Mouse (Mus musculus) neural tube, embryonic 12.5 days (tissue): ENCODE data around the gene Gm10337. TPM values are rescaled to one million over a fixed set of nuclear protein-coding genes. Genes with fewer than 3 reads are reported as not detected.

ENCODE experiments used
- ATAC-seq: fragments of 200-750 bp; cut with Nextera tagmentation; 2 replicates; pipeline ENCODE4 v1.8.0; 2017; ENCODE audit warnings: low read depth, mild to moderate bottlenecking, moderate TSS enrichment, moderate library complexity; ENCODE audit not compliant: low FRiP score
- H3K27ac ChIP-seq: fragments of 300-500 bp; sonication (generic); 2 replicates; pipeline ENCODE4 v1.5.1; 2016
- H3K27me3 ChIP-seq: fragments of 300-500 bp; sonication (generic); replicated peaks from 2 replicates; pipeline ENCODE4 v1.6.1; 2016; ENCODE audit warnings: mild to moderate bottlenecking
- H3K36me3 ChIP-seq: fragments of 300-500 bp; sonication (generic); 2 replicates; pipeline ENCODE4 v1.6.1; 2016; ENCODE audit warnings: mild to moderate bottlenecking
- H3K4me1 ChIP-seq: fragments of 300-500 bp; sonication (generic); 2 replicates; pipeline ENCODE4 v1.6.1; 2016
- H3K4me2 ChIP-seq: fragments of 300-500 bp; sonication (generic); replicated peaks from 2 replicates; pipeline ENCODE4 v1.6.1; 2016; ENCODE audit warnings: mild to moderate bottlenecking
- H3K4me3 ChIP-seq: fragments of 300-500 bp; sonication (generic); 2 replicates; pipeline ENCODE4 v1.5.1; 2016
- H3K9ac ChIP-seq: fragments of 300-500 bp; sonication (generic); 2 replicates; pipeline ENCODE4 v1.6.1; 2016; ENCODE audit warnings: mild to moderate bottlenecking
- H3K9me3 ChIP-seq: fragments of 300-500 bp; sonication (generic); 2 replicates; pipeline ENCODE4 v1.6.1; 2016; ENCODE audit warnings: mild to moderate bottlenecking
- WGBS: fragments of 180-500 bp; shearing (Covaris S2); methylation state at CpG from one replicate; pipeline ENCODE4 v1.1.7; 2016; 5-methylcytosine and 5-hydroxymethylcytosine counted together
- polyA plus RNA-seq: library from polyadenylated mRNA; unstranded; fragments of >200 nt; fragmentation: Nextera tagmentation; extraction: Ambion mirVana; gene quantifications from 2 replicates; pipeline ENCODE4 v1.2.1, GENCODE M21; 2016

The Gm10337 gene
- polyA plus RNA-seq, 1 experiment from 2014 or later: not detected

DNA sequence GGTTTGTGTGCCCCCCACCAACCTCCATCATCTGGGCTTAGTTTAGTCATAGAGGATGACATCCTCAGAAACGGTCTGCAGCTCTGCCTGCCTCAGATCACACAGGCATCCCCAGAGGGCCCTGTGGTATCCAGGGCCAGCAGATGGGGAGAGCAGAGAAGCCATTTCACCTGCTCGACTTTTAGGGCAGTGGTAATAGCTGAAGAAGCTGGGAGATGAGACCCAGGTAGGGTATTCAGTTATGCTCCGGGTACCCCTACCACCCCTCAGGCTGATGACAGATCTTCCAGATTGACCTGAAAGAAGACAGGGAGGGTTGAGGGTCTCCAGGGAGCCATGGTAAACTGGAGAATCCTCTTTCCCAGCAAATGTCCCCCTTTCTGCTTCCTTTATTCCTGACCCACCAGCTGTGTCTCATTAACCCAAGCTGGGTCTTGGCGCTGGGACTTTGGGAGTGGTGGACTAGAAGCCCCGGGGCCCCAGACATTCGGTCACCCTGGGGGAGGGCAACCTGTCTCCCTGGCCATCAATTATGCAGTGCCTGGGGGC lies 7.8 kb downstream of the Gm10337 start:
- no peaks in the 10 kb centered on the region for H3K9me3 ChIP-seq
- H3K9ac ChIP-seq: peak overlapping the region; percentile 53
- H3K4me2 ChIP-seq: peak overlapping the region; percentile 83
- H3K4me1 ChIP-seq: peaks cover 59% of the 10 kb centered on the region
- no peaks in the 10 kb centered on the region for H3K27me3 ChIP-seq
- 8% methylated on average over 6 of the region's 6 CpGs for WGBS
- no peaks in the 10 kb centered on the region for H3K36me3 ChIP-seq
- H3K4me3 ChIP-seq: no peak overlapping the region
- peak; percentile 37 for ATAC-seq
- H3K27ac ChIP-seq: peak overlapping the region; percentile 75

DNA sequence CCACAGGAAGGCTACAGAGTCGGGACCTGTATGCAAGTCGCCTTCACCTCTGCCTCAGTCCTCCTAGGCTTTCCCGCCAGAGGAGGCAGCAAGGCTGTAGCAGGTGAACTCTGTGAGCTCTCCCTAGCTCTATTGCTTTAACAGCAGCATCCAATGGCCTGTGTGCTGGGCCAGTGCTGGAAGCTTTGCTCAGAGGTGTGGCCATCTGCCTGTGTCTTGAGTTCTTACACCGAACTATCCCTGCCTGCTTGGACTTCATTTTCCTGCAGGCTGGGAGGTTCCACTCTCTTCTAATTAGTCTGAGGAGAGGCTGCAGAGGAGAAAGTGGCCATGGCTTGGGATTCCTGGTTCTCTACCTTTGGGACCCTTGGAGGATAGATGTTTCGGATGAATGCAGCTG lies 8.5 kb downstream of the Gm10337 start:
- no peak for ATAC-seq
- no peak overlapping the region for H3K4me3 ChIP-seq
- no peaks in the 10 kb centered on the region for H3K9me3 ChIP-seq
- H3K4me2 ChIP-seq: peak overlapping the region; percentile 83
- H3K27me3 ChIP-seq: no peaks in the 10 kb centered on the region
- peak overlapping the region; percentile 53 for H3K9ac ChIP-seq
- H3K36me3 ChIP-seq: no peaks in the 10 kb centered on the region
- peak overlapping the region; percentile 75 for H3K27ac ChIP-seq
- WGBS: 25% methylated on average over 5 of the region's 5 CpGs
- H3K4me1 ChIP-seq: peaks cover 60% of the 10 kb centered on the region

DNA sequence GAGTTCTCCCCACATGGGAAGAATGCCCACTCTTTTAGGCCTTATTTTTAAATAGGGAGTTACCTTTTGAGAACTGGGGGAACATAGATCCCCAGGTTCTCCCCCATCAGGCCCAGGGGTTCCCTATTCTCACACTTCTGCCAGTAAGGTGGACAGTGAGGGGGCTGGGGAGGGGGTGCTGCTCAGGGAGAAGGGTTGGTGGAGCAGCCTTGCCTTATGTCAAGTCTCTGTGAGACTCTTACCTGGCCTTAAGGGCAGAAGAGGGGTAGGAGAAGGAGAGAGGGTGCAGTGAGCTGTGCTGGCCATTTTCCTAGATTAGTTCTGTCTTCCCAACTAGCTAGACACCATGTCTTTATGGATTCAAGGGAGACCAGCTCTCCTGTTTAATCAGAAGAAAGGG lies 8.9 kb downstream of the Gm10337 start:
- peak overlapping the region; percentile 83 for H3K4me2 ChIP-seq
- H3K36me3 ChIP-seq: no peaks in the 10 kb centered on the region
- H3K9ac ChIP-seq: peak overlapping the region; percentile 53; the same call in 1 of the 2 replicates
- H3K27me3 ChIP-seq: no peaks in the 10 kb centered on the region
- H3K4me3 ChIP-seq: no peak overlapping the region
- peaks cover 60% of the 10 kb centered on the region for H3K4me1 ChIP-seq
- H3K27ac ChIP-seq: peak overlapping the region; percentile 75
- H3K9me3 ChIP-seq: no peaks in the 10 kb centered on the region
- ATAC-seq: no peak

DNA sequence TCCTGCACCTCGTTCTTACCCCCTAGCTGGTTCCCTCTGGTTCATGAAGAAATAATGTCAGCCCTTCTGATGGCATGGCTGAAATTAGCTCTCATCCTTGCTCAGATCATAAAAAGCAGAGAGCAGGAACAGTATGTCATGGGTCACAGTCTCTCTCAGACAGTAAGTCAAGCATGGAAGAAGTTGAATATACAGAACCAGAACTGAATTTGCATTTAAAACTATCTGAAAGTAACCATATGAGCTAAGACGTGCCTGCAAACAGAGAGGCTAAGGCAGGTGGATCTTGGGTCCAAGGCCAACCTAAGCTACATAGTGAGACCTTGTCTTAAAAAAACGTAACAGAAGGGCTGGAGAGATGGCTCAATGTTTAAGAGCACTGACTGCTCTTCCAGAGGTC lies 9.5 kb downstream of the Gm10337 start:
- Histone ChIP-seq H3K4me1 (peaks cover 60% of the 10 kb centered on the region), H3K4me3 (no peak overlapping the region), H3K36me3 (no peaks in the 10 kb centered on the region), H3K27ac (no peak overlapping the region), H3K9me3 (no peaks in the 10 kb centered on the region), H3K27me3 (no peaks in the 10 kb centered on the region), H3K9ac (peak overlapping the region; percentile 0; the same call in 1 of the 2 replicates), H3K4me2 (peak overlapping the region; percentile 83; the same call in 1 of the 2 replicates)
- 82% methylated on average over 3 of the region's 3 CpGs for WGBS
- ATAC-seq: no peak

DNA sequence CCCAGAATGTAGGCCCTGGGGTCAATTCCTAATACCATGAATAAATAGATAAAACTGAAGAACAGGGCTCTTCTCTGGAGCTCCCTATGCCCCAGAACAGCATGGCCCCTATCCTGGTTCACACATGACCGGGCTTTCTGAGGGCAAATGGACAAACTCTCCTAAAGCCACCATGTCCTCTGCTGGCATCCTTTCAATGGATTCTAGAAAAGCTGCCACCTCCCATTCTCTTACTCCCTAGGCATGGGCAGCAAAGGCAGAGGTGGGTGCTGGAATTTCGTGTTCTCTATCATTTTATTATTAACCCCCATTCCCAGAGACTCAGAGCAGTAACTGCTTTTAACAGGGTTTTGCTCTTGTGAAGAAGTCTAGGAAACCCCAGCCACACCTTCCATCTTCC lies 11.7 kb downstream of the Gm10337 start:
- H3K27me3 ChIP-seq: no peaks in the 10 kb centered on the region
- no peaks in the 10 kb centered on the region for H3K36me3 ChIP-seq
- ATAC-seq: no peak
- no peak overlapping the region for H3K4me3 ChIP-seq
- H3K4me1 ChIP-seq: peaks cover 60% of the 10 kb centered on the region
- H3K27ac ChIP-seq: no peak overlapping the region
- peak overlapping the region; percentile 85 for H3K4me2 ChIP-seq
- H3K9me3 ChIP-seq: no peaks in the 10 kb centered on the region
- WGBS: 94% methylated on average over 2 of the region's 2 CpGs
- no peak overlapping the region for H3K9ac ChIP-seq

DNA sequence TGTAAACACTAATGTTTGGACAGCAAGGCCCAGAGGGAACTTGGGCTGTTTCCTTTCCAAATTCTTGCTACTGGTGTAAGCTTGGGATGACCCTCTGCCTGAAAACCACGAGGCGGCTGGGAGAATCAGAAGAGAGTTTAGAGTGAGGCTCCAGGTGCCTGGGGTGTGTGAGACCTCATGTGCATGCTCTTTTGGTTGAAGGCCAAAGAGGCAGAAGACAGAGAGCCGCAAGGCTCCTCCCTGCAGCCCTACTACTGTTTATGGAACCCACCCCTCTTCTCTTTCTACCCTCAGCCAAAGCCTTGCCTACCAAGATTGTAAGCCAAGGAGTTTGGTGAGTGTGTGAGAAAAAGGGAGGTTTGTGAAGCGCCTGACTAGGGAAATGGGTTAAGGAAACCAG lies 12.3 kb downstream of the Gm10337 start:
- H3K4me3 ChIP-seq: peak overlapping the region; percentile 66
- no peak for ATAC-seq
- H3K4me1 ChIP-seq: peaks cover 55% of the 10 kb centered on the region
- H3K27ac ChIP-seq: 0 out of 2 replicates have a peak overlapping the region, but pooled peaks have one; percentile 78
- H3K9ac ChIP-seq: peak overlapping the region; percentile 75
- WGBS: 51% methylated on average over 4 of the region's 4 CpGs
- peak overlapping the region; percentile 85 for H3K4me2 ChIP-seq
- H3K36me3 ChIP-seq: peaks cover 4% of the 10 kb centered on the region; the same call in 1 of the 2 replicates
- no peaks in the 10 kb centered on the region for H3K9me3 ChIP-seq
- H3K27me3 ChIP-seq: no peaks in the 10 kb centered on the region

DNA sequence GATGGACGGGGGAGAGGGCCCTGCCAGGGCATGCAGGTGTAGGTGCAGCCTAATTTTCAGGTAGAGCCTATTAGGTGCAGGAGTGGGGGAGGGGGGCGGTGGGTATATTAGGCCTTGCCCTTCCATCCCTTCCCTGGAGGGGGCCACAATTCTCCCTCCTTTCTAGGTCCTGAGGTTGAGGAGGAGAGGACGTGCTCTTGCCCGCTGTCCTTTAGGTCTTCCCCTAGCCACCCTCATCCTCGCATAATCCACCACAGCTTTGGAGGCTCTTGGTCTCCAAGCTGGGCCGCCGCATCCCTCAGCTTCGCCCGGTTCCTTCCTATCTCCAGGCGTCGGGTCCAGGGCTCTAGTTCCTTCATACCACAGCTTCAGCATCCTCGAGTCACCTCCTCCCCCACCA lies 12.8 kb downstream of the Gm10337 start:
- H3K4me3 ChIP-seq: peak overlapping the region; percentile 66
- peak overlapping the region; percentile 78 for H3K27ac ChIP-seq
- ATAC-seq: no peak
- no peaks in the 10 kb centered on the region for H3K27me3 ChIP-seq
- H3K9me3 ChIP-seq: no peaks in the 10 kb centered on the region
- peaks cover 8% of the 10 kb centered on the region; the same call in 1 of the 2 replicates for H3K36me3 ChIP-seq
- H3K4me1 ChIP-seq: peaks cover 50% of the 10 kb centered on the region
- peak overlapping the region; percentile 85 for H3K4me2 ChIP-seq
- H3K9ac ChIP-seq: peak overlapping the region; percentile 75
- 2% methylated on average over 12 of the region's 12 CpGs for WGBS

DNA sequence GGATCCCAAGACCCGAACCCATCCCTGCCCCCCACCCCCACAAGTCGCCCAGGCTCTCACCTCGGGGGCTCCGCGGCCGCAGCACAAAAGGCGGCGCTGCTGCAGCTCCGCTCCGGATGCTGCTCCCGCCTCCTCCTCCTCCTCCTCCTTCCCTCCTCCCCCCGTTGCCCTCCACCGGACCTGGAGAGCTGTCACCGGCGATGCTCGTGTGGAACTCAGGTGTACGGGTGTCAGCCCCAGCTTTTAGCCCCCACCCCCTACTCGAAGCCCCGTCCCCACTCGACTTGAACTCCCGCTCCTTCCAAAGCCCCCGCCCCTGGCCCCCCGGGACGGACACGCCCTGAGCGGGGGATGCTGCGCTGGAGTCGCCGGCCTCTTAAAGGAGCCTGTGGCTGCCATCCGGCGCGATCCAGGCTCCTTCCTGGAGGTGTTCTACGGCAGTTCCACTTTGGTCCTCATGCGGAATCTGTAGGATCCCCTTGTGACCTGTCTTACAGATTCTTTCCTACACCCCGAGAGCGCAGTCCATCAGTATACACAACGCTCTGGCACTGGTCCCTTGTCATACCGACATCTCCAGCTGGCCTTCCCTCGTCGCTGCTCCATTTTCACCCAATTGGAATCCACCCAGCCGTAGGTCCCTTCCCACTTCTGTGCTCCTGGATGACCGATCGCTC lies 13.3 kb downstream of the Gm10337 start, which contains the start of gene Map3k12:
Gene Map3k12, minus strand, starts transcription at position 337 of the 677 bp plus-strand sequence.
- Histone ChIP-seq H3K4me1 (peaks cover 45% of the 10 kb centered on the region), H3K27ac (peak within 1 kb of the TSS; percentile 78), H3K9me3 (no peaks in the 10 kb centered on the region), H3K36me3 (peaks cover 13% of the 10 kb centered on the region), H3K4me3 (peak within 1 kb of the TSS; percentile 66), H3K9ac (peak within 1 kb of the TSS; percentile 75), H3K27me3 (no peaks in the 10 kb centered on the region), H3K4me2 (peak within 1 kb of the TSS; percentile 85)
- ATAC-seq: peak; percentile 27
- under 1% methylated on average over 43 of the region's 43 CpGs for WGBS

DNA sequence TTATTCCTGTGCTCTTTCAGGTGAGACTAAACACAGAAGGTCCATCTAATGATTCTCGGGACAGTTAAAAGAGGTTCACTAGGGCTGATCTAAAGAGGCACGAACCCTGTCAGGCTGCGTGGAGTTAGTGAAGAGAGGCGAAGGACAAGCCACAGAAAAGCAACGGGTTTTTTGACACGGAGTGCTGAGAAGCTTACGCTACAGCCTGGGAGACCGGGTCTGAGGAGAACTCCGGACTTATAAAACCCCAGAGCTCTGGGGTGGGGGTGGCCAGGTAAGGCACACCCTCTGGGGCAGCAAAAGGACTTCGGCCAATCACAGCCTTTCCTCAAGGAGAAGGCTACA lies 14.1 kb downstream of the Gm10337 start:
- Histone ChIP-seq H3K27ac (peak overlapping the region; percentile 78), H3K4me2 (peak overlapping the region; percentile 85), H3K36me3 (peaks cover 20% of the 10 kb centered on the region), H3K9ac (peak overlapping the region; percentile 75; the same call in 1 of the 2 replicates), H3K27me3 (no peaks in the 10 kb centered on the region), H3K9me3 (no peaks in the 10 kb centered on the region), H3K4me1 (peaks cover 37% of the 10 kb centered on the region), H3K4me3 (peak overlapping the region; percentile 66)
- ATAC-seq: no peak; the same call in 1 of the 2 replicates
- under 1% methylated on average over 10 of the region's 10 CpGs for WGBS

DNA sequence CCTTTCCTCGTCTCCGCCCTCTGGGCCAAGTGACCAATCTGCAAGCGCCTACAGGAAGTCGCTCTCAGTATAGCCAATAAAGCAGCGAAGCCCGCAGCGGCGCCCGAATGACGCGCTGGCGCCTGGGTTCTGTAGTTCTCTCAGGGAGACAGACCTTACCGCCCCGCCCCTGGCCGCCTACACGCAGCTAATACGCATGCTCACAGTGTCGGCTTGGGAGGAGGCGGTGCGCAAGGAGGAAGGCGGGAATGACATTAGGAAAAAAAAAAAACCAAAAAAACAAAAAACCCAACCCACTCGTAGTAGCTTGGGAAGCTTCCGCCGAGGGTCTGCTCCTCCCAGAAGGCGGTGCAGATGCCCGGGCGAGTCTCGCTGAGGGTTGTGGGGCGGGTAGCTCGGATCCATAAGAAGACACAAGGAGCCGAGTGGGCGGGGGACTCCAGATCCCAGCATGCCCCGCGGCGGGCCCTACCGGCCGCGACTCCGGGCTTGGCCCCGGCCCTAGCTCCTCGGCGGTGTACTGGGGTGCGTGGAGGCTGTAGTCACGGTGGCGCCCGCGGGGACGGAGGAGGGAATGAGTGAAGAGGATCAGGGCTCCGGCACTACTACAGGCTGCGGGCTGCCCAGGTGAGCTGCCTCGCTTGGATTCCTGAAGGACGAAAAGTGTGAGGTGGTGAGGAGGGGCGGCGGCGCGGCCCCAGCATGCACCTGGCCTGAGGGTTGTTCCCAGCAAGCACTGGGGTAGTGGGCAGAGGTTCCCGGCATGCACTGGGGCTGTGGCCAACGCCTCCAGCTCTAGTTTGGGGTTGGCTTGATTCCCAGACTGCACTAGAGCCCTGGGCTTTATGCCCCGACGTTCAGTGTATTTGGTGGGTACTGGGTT lies 14.7 kb downstream of the Gm10337 start, which contains the start of gene Tarbp2:
Gene Tarbp2, plus strand, starts transcription at position 217 of the 883 bp plus-strand sequence.
- no peaks in the 10 kb centered on the region for H3K9me3 ChIP-seq
- H3K36me3 ChIP-seq: peaks cover 21% of the 10 kb centered on the region
- peak within 1 kb of the TSS; percentile 66 for H3K4me3 ChIP-seq
- under 1% methylated on average over 60 of the region's 60 CpGs for WGBS
- H3K4me2 ChIP-seq: peak within 1 kb of the TSS; percentile 85
- ATAC-seq: peak; percentile 89
- no peaks in the 10 kb centered on the region for H3K27me3 ChIP-seq
- H3K4me1 ChIP-seq: peaks cover 31% of the 10 kb centered on the region
- peak within 1 kb of the TSS; percentile 76 for H3K9ac ChIP-seq
- peak within 1 kb of the TSS; percentile 95 for H3K27ac ChIP-seq

DNA sequence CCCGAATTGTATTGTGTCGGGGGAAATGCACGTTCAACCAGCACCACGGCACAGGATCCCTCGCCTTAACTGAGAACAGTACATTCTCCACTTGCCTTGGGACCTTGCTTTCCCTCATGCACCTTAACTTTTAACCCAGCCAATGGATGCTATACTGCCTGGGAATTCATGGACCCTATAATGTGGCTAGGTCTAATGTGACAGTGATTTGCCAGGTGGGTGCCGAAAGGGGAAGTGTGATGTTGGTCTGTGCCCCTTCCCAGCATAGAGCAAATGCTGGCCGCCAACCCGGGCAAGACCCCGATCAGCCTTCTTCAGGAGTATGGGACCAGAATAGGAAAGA lies 15.3 kb downstream of the Gm10337 start:
- no peaks in the 10 kb centered on the region for H3K27me3 ChIP-seq
- peak overlapping the region; percentile 76 for H3K9ac ChIP-seq
- 19% methylated on average over 9 of the region's 9 CpGs for WGBS
- peak overlapping the region; percentile 85 for H3K4me2 ChIP-seq
- H3K27ac ChIP-seq: peak overlapping the region; percentile 95
- peak overlapping the region; percentile 66 for H3K4me3 ChIP-seq
- peaks cover 24% of the 10 kb centered on the region for H3K36me3 ChIP-seq
- ATAC-seq: no peak
- no peaks in the 10 kb centered on the region for H3K9me3 ChIP-seq
- peaks cover 32% of the 10 kb centered on the region for H3K4me1 ChIP-seq
